Mouse (Mus musculus) neural tube, embryonic 10.5 days (tissue): Measurements from ENCODE around the gene Kcnk1.

Experiments
- DNase-seq: peaks from one replicate; pipeline ENCODE4 v3.0.0-alpha.2; 2017; ENCODE audit warnings: low spot score; ENCODE audit errors: extremely low spot score

Gene Kcnk1

DNA sequence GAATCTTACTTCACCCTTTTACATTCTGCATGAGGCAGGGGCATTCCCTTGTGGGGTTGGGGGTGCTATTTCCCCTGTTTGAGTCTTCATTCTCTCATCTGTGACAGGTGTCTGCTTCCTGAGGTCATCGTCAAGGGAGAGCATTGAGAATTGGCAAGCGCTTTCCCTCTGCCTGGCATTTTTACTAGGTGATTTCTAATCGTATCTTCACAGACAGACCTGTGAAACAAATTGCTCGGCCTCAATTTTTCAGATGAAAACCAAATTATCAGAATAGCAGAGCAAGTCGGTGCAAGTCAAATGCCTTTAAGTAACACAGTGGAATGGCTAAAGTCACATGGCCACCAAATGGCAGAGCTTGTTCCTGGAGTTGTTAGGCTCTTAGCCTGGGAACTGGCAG, 41.4 kb downstream of the Kcnk1 start:
- no peak for DNase-seq

DNA sequence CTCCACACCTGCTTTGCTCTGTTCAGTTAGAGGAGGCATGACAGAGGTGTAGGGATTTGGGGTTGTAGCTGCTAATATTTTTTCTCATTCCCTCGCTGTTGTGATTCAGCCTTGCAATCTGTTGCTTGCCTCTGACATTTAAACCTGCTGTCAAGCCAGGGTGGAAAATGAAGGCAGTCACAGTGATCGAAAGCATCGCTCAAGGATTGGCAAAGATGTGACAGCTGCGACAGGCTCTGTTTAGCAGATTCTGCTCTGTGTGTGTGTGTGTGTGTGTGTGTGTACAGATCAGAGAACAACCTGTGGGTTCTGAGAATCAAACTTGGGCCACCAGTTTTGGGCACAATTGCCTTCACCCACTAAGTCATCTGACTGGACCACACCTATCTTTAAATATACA, 50.8 kb downstream of the Kcnk1 start:
- no peak for DNase-seq

DNA sequence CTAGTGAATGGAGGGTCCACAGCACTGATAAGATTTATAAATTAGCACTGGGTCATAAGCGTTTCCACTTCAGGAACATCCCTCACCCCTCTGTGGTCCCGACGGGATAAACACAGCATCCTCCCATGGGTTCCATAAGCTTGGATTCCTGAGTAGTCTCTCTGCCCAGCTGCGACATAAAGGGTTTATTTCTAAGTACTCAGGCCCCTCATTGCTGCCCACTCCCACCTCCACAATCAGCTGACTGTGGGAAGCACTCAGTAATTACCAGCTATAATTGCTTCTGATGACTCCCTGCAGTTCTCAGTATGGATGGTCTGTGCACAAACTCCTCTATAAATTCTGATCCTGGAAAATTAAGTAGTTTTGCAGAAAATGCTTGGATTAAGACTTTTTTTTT, 58.9 kb downstream of the Kcnk1 start:
- DNase-seq = no peak

DNA sequence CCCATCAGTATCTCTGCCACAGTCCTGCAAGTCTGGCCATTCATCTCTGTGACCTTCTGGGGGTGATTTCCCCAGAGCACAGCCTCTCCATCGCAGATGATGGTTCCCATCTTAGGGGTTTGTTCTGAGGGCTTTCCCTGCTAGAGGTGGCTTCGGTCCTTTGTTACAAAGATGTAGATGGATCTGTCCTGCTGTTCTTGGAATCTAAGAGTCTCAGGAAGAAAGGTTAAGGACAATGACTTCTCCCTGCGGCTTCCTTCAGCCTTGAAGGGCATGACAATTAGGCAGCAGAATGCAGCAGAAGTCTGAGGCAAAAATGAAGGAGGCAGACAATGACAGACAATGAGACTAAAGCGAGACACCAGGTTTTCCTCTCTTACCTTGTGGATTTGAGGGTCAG, 63.9 kb downstream of the Kcnk1 start:
- no peak for DNase-seq

DNA sequence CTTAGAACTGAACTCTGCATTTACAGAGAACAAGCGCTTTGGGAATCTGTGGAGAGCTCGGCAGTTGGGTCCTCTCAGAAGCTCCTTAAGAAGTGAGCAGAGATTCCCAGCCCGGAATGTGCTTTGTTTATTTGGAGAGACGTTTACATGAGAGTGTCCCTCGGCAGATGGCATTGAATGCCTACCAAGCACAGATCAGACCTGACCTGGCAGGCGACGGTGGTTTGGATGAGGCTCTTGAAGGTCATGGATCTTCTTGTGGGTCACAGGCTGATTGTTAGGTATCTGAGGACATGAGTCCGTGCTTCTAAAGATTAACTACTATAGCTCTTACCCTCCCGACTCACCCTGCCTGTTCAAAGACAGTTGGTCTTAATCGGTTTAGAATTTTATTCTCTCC, 67.9 kb downstream of the Kcnk1 start:
- DNase-seq = no peak

DNA sequence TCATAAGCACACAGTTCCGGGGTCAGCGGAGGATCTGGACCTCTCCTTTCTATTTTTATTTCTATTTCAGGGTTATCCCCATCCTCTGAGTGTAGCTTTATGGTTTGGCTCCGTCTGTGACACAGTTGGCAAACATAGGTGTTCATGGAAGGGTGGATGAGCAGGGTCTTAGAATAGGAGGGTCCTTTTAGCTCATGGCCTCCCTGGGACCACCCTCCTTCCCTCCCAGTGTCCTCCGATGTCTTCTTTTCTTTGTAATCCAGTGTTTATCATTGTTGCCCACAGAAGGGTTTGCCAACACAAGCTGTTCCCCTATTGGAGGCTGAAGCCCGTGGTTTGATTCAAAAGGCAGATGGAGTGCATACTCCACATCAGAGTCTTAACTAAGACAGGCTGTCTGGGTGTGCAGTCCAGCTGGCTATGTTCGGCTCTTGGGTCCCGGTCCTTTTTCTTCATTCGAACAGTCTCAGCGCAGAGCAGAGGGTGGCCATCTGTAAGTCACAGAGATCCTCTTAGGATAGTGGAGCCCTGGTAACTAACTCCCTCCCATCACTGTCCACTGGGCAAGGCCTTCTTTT, 69.0 kb downstream of the Kcnk1 start:
- DNase-seq = no peak

DNA sequence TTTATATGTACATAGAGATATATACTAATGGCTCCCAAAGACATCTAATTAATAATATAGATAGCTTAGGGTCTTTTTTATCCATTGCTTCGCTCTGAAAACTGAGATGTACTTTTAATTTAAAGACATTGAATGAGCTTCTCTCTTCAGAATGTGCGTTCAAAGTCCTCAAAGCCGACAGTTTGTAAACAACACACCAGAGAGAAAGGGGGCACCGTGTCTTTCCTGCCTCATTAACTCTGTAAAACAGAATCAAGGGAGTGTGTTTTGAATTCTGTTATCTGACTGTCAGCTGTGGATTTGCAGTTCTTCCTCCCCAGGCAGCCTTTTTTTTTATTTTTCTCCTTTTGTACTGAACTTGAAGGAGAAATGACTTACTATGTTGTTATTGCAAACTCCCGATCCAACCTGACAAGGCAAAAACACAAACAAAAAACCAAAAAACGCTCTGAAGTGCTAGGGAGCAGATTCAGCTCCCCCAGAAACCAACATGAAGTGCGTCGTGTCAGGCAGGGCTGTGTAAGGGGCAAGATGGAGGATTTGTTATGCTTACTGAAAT, 69.7 kb downstream of the Kcnk1 start:
- DNase-seq = no peak

DNA sequence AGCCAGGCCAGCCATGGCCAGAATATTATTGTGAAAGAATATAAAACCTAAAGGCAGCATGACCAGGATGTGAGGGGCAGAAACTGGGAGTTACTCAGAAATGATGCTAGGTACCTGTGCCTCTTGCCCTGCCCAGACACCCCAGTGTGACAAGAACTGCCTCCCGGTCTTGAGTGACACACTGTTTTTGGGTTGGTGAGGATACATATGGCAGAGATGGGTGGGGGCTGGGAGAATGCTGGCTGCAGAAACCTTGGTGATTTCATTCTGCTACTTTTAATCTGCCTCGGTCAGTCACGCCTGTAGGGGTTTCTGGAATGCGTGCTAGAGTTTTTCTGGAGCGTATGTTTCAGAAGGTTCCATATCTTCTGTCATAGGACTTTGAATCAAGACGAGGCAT, 72.3 kb downstream of the Kcnk1 start:
- no peak for DNase-seq

DNA sequence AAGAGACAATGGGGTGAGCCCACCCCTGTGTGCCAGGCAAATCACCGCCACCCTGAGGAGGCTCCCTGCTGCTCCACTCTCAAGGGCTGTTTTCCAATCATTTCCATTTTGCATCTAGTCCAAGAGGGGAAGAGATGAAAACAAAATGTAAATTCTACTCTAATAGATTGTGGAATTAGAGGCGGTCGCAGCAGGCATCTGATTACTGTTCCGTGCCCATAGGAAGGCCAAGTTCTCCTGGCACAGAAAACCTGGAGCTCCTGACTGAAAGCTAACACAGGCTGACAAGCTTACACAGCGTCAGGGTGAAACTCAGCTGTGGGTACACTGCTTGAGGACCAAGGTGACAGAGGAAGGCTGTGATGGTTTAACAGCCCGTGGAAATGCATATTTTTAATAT, 73.2 kb downstream of the Kcnk1 start:
- DNase-seq = no peak

DNA sequence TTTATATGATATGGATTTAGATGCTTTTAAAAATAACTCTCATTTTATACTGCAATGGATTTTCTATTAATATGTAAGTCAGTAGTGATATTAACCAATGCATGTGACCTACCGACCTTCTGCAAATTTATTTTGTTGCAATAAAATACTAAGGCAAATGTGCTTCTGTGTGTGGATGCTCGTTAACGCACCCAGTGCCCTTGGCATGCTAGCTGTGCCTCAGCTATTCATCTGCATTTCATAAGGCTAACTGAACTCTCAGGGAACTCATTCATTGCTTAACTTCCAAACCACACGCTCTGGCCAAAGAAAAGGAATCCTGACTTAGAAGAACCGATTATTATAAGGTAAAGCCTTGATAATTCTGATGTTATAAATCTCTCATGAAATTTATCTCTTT, 77.7 kb downstream of the Kcnk1 start:
- DNase-seq = no peak

DNA sequence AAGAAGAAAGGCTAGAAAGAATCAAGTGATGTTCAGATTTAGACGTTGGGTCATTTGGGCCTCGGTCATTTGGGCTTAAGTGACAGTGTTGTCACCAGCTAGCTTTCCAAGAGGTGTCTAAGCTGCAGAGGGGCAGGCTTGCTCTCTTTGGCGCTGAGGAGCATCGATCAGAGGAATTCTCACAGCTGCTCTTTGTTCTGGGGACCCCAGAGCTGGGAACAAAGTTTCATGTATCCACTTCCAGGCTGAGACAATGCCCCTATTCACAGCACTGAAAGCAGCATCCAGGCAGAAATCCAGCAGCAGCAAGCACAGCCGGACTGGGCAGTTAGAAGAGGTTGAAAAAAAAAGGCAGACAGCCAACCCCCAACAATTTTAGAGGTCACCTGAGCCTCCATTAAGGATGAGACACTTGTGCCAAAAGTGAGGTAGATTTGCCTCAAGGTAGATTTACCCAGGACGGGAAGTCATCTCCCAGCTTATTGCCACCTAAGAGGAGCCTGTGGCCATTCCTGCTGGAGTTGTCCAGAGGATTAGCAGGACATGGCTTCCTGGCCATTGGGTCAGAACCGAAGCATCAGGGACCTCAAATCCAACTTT, 78.3 kb downstream of the Kcnk1 start:
- DNase-seq = peak; percentile 31

DNA sequence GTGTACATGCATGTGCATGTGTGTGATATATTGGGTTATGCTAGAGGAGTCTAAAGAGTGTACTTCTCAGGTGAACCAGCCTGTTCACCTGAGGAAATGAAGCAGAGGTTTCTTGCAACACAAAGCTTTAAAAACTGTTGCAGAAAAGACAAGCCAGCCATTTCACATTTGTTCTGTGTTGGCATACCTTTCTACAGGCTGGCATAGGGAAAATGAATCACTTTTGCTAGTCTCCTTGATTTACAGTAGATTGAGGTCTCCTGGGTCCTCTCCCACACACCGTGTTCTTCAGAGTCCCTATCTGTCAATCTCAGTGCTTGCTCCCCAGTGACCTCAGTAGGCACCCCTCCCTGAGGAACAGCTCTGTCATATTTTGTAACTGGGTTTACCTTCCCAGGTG, 79.1 kb downstream of the Kcnk1 start:
- DNase-seq = no peak

DNA sequence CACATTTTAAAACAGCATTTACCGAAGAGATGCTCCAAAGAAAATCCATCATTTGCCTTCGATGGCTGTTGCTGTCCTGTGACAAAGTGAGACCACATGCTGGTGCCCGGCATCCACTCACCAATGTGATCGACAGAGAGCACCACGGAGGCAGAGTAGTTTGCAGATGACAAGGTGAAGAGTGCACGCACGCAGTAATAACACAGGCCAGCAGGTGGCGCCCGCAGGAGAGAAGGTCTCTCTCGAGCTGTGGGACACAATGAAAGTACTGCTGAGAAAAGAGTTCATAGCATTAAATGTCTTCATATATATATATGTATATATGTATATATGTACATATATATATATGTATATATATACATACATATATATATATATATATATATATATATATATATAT, 80.4 kb downstream of the Kcnk1 start:
- DNase-seq = peak; percentile 84
